Mouse (Mus musculus) heart, postnatal 25 days (tissue): ENCODE data around the gene Stac2. TPM values are rescaled to one million over a fixed set of nuclear protein-coding genes. Genes with fewer than 3 reads are reported as not detected.

Experiments
- DNase-seq: peaks from one replicate; pipeline ENCODE4 v3.0.0; 2022; ENCODE audit warnings: low spot score
- intact Hi-C: fragments of 180-260 bp; cut with DNase I; formaldehyde crosslinking; loops from one replicate; pipeline ENCODE4 v1.15.1; 2025
- total RNA-seq, 2 experiments: library from RNA; stranded (reverse); gene quantifications; 2 replicates each; pipeline ENCODE4 v1.2.3; 2021

Stac2 gene
- total RNA-seq, 2 experiments from 2014 or later = 0.13 to 0.25 TPM

DNA sequence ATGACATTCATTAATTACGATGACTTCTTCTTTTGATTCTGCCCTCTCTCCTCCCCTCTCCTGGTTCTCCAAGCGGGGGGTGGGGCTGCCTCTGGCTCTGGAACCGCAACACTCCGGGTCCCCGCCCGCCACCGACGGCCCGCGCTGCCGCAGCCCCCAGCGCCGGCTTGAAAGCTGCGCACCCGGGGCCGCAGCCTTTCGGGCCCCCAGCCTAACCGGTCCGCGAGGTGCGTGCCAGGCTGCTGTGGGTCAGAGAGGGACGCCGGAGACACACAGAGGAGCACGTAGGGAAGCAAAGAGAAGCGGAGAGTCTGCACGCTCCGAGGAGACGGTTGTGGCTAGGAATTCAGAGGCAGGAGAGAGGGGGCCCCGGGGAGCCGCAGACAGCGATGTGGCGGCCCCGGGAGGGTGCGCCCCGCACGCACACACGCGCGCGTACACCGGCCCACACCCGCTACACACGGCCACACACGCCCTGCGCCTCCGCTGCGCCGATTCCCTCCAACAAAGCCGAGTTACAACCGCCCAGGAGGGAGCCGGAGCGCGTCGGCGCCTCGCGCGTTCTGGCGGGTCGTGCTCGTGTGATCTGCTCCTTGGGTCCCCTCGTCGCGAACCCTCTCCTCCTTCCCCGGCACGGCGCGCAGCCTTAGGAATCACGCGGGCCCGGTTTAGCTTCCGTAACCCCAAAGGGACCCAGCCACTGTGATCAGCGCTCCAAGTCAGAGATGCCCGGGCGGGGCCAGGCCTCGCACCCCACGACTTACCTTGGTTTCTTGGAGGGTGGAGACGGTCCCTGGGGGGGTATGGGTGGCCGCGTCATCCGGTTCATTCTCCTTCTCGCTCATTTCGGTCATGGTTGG is 903 bp downstream of the Stac2 start:
- no peak for DNase-seq
- intact Hi-C loops = no loop called here

DNA sequence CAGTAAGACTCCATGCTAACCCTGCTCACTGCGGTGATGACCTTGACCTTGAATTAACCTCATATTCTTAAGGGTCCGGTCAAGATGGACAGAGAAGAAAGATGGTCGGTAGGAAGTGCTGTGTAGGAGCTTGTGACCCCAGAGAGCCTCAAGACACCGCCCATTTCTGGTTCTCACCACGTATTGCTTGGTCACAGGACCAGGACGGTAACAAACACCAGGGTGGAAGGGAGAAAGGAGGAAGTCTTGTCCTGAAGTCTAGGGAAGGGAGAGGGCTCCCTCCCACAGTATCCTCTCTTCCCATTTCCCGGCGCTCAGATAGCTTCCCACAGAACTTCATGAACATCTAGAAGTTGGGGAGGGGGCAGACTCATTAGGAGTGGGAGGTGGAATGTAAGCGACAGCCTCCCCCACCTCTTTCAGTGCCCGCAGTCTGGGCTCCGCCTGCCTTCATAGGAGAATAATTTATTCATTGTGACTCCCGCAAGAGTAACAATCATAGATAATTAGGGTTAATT is 1.6 kb downstream of the Stac2 start:
- intact Hi-C loops = no loop called here
- no peak for DNase-seq

DNA sequence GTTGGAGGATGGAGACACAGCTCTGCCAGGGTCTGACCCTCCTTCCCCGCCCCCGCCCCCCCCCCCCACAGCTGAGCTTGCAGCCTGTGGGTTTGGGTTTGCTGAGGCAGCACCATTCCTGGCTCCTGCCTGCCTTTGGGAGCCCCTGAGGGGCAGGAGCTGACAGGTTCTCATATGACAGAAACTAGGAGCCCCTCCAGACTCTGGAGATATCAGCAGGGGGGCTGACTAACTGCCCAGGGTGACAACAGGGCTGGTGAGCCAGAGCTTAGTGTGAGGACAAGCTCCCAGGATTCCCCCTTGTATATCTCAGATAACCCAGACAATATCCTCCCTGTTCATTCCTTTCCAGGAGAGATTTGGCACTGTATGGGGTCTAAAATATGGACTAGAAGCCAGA is 2.3 kb downstream of the Stac2 start:
- no peak for DNase-seq
- intact Hi-C loops = no loop called here

DNA sequence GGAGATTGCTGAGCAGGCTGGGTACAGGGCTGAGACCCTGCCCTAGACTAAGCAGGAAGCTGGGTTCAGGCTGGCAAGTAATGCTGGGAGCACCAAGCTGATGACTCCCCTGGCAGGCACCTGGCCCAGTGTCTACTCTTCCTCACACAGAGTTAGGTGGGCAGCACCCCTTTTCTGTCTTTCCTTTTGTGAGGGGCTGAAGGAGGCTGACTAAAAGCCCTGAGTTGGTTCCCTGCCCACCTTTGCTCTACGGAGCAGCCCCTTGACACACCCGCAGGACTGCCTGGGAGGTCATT is 2.8 kb downstream of the Stac2 start:
- intact Hi-C loops = no loop called here
- no peak for DNase-seq

DNA sequence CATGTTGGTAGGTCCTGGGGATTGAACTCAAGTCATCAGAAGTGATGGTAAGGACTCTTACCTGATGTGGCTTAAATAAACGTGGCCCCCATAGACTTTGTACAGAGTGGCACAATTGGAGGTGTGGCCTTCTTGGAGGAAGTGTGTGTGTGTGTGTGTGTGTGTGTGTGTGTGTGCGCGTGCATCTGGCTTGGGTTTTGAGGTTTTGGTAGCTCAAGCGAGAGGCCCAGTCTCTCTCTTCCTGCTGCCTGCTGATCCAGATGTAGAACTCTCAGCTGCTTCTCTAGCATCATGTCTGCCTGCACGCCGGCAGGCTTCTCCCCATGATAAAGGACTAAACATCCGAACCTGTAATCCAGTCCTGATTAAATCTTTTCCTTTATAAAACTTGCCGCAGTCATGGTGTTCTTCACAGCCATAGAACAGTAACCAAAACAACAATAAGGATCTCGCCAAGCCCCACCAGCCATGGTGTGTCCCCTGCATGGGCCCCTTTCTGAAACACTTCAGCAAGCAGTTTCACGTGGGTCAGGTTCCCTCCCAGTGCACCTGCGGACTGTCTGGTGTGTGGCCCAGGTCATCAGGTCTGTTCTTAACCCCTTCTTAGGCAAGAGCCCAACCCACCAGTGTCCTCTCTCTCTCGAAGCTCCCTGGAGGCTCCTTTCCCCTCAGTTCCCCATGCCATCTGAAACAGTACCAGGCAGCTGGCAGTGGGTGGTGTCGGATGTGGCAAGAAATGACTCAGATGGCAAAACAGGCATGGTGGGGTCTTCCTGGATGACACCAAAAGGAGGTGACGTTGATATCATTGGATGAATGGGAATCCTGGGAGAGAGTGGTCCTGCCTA is 3.4 kb downstream of the Stac2 start:
- DNase-seq = no peak
- intact Hi-C loops = no loop called here

DNA sequence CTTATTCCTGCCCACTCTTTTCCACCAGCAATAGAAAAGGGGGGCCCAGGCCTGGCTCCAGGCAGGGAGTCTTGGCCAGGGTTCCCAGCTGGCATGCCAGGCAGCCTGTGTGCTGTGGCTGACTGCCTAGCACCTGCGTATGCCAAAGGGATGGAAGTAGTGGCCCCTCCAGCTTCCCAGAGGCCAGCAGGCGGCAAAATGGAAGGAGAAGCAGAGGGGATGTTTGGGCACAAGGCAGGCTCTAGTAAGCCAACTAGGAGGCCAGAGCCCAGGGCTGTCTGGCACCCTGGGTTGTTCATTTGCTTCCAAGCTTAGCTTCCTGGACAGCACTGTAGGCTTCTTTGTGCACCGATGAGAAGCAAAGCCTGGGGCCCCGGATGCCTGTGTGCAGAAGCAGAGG is 5.5 kb downstream of the Stac2 start:
- DNase-seq = no peak

DNA sequence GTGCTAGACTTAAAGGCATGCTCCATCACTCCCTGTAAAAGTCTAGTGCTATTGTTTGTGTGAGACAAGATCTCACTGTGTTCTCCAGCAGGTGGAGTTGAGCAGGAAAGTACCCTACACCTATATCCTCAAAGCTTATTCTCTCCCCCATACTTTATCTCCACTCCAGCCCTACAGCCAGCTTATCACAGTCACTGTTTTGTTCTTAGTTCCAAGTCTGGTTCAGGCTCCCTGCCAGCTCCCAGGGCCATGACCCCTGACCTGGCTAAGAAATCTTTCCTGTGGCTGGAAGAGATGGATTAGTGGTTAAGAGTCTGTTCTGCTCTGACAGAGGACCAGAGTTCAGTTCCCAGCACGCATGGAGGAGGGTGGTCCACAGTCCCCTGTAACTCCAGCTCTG is 6.8 kb downstream of the Stac2 start:
- no peak for DNase-seq
- intact Hi-C loops = no loop called here

More for the DNA sequence above, 5.5 kb downstream of the Stac2 start:
- intact Hi-C loops = no loop called here

DNA sequence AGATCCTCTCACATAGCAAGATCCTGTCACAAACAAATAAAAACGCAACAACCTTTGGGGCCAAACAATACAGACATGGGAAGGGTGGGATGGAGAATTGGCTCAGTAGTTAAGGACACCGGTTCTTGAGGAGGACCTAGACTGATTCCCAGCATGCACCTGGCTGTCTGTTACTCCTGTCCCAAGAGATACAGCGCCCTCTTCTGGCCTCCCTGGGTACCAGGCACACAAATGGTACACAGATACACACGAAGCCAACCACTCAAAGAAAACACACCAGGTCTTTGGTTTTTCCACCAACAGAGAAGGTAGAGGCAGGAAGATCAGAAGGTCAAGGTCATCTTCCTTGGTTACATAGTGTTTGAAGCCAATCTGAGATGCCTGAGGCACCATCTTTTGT is 7.7 kb downstream of the Stac2 start:
- intact Hi-C loops = no loop called here
- no peak for DNase-seq

DNA sequence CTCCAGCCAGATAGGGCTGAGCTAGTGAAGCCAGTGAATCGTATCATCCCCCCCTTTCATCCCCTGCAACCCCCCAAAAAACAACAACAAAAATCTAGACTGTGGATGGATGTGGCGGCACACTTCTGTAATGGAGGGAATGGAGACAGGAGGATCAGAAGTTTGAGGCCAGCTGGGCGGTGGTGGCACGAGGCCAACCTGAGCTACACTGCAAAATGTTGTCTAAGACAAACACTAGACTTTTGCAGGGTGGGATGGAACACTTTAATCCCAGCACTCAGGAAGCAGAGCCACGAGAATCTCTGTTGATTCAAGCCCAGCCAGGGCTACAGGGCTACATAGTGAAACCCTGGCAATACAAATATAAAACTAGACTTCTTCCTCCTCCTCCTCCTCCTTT is 9.2 kb downstream of the Stac2 start:
- intact Hi-C loops = no loop called here
- DNase-seq = no peak

DNA sequence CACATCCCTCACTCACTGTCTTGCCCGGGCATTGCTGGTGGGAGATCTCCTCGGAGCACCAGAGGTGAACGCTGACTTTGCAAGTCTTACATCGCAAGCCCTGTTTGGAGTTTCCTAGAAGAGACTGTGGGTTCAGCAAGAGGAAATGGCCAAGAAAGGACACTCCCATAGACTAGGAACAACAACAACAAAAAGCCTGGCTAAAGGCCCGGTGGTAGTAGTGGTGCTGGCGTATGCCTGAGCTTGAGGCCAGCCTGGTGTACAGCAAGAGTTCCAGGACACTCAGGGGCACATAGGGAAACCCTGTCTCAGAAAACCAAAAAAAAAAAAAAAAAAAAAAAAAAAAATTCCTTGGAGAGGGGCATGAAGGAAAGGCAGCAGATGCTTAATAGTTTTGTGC is 10.5 kb downstream of the Stac2 start:
- intact Hi-C loops = no loop called here
- no peak for DNase-seq

DNA sequence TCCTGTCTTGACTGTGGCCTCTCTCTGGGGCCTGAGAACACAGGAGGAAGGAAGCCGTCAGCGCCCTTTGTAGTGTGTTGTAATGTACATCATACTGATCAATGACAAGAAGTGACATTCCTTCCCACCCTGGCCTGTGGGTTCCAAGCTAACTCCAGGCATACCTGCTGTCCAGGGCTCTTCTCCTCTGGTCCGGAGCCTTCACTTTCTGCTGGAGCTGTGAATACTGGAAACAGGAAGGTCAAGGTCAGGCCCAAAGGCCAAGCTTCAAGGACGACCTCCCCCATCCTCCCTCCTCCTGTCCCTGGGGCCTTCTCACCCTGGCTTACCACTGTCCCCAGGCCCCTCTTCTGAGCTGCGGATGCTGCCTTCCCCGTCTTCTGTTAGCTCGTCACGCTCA is 12.3 kb downstream of the Stac2 start:
- no peak for DNase-seq
- intact Hi-C loops = no loop called here

DNA sequence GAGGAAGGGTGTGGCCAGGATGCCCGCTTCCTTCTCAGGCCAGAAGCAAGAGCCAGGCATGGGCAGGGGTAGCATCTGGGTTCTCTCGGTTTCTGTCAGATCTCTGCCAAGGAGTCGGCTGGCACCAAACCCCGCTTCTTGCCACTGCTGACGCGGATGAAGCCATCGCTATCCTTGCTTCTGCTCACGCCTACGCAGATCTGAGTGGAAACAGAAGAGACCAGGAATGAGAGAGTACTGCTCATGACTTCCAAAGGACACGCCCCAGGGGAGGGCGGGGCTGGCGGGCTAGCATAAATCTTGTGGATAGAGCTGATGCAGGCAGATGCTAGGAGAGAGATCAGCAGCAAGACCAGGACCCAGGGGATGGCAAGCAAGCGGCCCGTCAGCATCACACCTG is 15.4 kb downstream of the Stac2 start:
- intact Hi-C loops = no loop called here
- no peak for DNase-seq

DNA sequence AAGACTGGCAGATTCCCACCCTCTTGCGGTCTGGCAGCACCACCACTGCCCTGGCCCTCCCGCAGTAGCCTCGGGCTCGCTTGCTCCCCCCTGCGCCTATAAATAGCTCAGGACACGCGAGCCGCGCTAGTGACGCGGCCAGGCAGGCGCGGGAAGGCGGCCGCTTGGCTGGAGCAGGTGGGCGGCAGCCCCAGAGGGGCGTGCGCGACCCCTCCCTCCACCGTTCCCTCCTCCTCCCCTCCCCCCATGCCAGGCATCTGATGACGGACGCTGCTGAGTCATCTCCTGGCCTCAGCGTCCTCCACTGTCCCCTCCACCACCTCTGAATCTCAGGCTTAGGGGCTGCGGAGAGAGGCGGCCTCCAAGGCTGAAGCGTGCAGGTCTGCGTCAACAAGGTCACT is 17.3 kb downstream of the Stac2 start:
- DNase-seq = no peak
- intact Hi-C loops = no loop called here

DNA sequence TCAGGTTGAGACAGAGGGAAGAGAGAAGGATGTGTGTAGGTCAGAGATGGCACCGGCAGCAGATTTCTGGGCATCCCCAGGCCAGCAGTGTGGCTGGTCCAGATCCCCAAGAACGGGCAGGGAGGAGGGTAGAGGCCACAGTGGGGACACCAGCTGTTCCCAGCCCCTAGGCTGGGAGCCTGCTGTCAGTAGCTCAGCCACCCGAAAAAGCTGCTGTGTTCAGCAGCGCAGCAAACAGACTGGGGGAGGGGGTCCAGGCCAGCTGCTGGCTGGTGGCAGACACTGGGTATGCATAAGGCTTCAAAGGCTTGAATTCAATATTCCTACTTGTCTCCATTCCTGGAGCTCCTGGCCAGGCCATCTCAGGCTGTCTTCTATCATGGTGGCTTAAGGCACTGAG is 18.4 kb downstream of the Stac2 start:
- intact Hi-C loops = loop anchor here (5.0 kb wide), 1 partner anchor 157 kb away; the partner anchor contains the start of gene Med1

DNA sequence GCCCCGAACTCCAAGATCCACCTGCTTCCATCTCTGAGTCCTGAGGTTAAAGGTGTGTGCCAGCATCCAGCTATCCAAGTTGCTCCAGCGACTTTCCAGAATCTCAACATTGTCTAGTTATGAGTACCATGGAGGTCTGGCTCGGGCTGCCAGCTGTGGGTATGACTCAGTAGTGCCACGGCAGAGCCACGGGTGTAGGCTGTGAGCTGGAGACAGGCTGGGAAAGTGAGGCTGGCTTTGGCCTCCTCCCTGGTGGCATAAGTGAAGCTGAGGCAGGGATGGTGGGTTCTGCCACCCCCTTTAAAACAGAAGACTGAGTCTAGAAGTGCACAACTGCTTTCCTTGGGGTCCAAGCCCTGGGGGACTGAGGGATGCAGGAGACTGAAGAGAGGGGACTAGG is 19.2 kb downstream of the Stac2 start:
- DNase-seq = no peak
- intact Hi-C loops = loop anchor here (5.0 kb wide), 1 partner anchor 158 kb away; the partner anchor contains the start of gene Med1

More for the DNA sequence above, 18.4 kb downstream of the Stac2 start:
- DNase-seq = no peak

DNA sequence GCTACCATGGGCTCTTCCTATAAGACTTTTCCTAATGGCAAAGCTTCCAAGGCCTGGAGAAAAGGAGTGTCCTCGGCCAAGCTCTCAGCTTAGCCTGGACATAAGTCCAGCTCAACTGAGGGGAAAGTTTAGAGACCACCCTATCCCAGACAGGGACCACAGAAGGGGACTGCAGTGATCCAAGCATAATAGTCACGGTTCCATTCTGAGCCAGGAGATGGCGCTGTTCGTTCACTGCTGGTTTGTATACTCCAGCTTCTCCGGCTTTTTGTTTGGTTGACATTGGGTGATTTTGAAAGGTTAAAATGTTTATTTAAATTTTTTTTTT is 21.9 kb downstream of the Stac2 start:
- no peak for DNase-seq
- intact Hi-C loops = loop anchor here (1.0 to 5.0 kb wide), 2 partner anchors 44 to 161 kb away; partner anchors contain the start of gene Med1

DNA sequence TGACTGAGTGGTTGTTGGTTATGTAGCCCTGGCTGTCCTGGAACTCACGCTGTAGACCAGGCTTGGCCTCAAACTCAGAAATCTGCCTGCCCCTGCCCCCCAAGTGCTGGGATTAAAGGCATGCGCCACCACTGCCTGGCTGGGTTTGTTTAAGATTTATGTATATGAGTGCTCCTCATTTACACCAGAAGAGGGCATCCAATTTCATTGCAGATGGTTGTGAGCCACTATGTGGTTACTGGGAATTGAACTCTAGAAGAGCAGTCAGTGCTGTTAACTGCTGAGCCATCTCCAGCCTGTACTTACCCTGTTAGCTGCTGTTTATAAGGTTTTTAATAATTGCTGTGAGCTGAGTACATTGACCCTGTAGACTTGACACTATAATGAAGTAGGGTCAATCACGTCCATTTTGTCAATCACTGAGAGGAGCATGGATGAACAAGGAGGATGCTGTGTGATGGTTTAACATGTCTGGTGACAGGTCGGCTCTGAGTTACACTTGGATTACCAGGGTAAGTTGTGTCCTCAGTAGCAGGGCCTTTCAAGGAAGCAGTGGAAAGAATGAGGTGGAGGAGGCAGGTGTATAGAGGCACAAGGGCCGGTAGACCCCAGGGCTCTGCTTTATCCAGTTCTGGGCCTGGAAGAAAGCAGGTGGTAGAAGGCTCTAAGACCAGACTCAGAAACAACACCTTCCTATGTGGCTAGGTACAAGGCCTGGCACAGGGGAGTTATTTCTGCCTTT is 22.4 kb downstream of the Stac2 start:
- intact Hi-C loops = loop anchor here (1.0 to 5.0 kb wide), 2 partner anchors 44 to 161 kb away; partner anchors contain the start of gene Med1

DNA sequence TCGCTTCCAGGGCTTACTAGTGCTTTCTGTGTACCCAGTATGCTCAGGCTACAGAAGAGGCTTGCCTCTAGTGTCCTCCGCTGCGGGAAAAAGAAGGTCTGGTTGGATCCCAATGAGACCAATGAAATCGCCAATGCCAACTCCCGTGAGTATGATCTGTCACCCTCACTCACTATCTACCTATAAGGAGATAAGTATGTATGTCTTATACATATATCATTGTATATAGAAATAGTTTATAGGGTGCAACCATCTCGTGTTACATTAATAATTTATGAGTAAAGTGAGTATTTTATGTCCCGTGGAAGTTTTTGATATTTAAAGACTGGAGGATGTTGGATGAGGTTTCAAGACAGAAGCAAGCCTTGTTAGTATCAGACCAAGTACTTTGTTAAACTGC is 25.5 kb downstream of the Stac2 start:
- intact Hi-C loops = loop anchor here (5.0 kb wide), 1 partner anchor 120 kb away; no protein-coding TSS in a partner anchor
- DNase-seq = no peak

More for the DNA sequence above, 22.4 kb downstream of the Stac2 start:
- no peak for DNase-seq

DNA sequence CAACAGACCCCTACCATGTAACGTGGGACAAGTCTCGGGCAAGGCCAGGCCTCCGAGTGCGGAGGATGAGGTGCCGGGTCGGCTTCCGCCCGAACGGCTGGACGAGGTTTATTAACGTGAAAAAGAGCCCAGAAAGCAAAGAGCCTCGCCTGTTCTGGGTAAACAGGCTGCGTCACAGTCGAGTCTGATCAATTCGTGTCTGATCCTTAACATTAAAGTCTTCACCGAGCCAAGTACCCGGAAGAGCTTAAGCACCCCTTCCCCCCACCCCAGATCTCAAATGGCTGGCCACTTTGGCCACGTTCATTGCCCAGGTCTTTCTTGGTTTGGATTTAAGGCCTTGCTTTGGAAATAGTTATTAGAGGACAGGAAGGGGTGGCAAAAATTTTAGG is 26.0 kb downstream of the Stac2 start:
- intact Hi-C loops = loop anchor here (5.0 kb wide), 1 partner anchor 120 kb away; no protein-coding TSS in a partner anchor
- no peak for DNase-seq
